Mouse (Mus musculus) MEL (cell line): ENCODE results near the gene Ccdc171. TPM values are rescaled to one million over a fixed set of nuclear protein-coding genes. Genes with fewer than 3 reads are reported as not detected.
A peak's percentile ranks its signal among the peaks of the same experiment; 100 is the strongest.

Experiments
- DNase-seq: peaks from one replicate; pipeline ENCODE4 v3.0.0; 2011; ENCODE audit warnings: low read depth, low spot score
- H3K27ac ChIP-seq: 2 replicates; pipeline ENCODE4 v1.5.1; 2012; ENCODE audit warnings: low read depth, mild to moderate bottlenecking, control low read depth, low read length, moderate library complexity; ENCODE audit not compliant: control insufficient read depth
- H3K27me3 ChIP-seq, 2 experiments: fragments of 150-350 bp in 1 of 2; sonication (generic) in 1 of 2; 2 replicates each; pipeline ENCODE4 v1.6.1; 2012; ENCODE audit warnings: low read length in 2 of 2, mild to moderate bottlenecking in 2 of 2, improper control_type of control experiment in 1 of 2, moderate library complexity in 1 of 2; ENCODE audit not compliant: insufficient read depth in 2 of 2, control insufficient read depth in 1 of 2
- H3K36me3 ChIP-seq, 2 experiments: 2 replicates each; pipeline ENCODE4 v1.6.1; 2012 to 2014; ENCODE audit warnings: low read length in 2 of 2, improper control_type of control experiment in 1 of 2, inconsistent platforms in 1 of 2, mild to moderate bottlenecking in 1 of 2; ENCODE audit not compliant: insufficient read depth in 2 of 2, control insufficient read depth in 1 of 2
- H3K4me1 ChIP-seq, 2 experiments: fragments of 150-350 bp in 1 of 2; sonication (generic) in 1 of 2; 2 replicates each; pipeline ENCODE4 v1.6.1; 2012; ENCODE audit warnings: low read length in 2 of 2, improper control_type of control experiment in 1 of 2, mild to moderate bottlenecking in 1 of 2; ENCODE audit not compliant: insufficient read depth in 2 of 2, control insufficient read depth in 1 of 2
- H3K4me3 ChIP-seq, 2 experiments: fragments of 150-350 bp in 1 of 2; sonication (generic) in 1 of 2; 2 replicates each; pipeline ENCODE4 v1.5.1; 2012; ENCODE audit warnings: low read depth in 2 of 2, low read length in 2 of 2, mild to moderate bottlenecking in 2 of 2, moderate library complexity in 2 of 2, control low read depth in 1 of 2, improper control_type of control experiment in 1 of 2; ENCODE audit not compliant: control insufficient read depth in 1 of 2, insufficient read depth in 1 of 2
- H3K79me2 ChIP-seq: 2 replicates; pipeline ENCODE4 v1.6.1; 2012; ENCODE audit warnings: mild to moderate bottlenecking, low read length, moderate library complexity; ENCODE audit not compliant: control insufficient read depth, poor library complexity, insufficient read depth
- H3K9ac ChIP-seq: 2 replicates; pipeline ENCODE4 v1.6.1; 2012; ENCODE audit warnings: low read depth, mild to moderate bottlenecking, control low read depth, low read length, moderate library complexity; ENCODE audit not compliant: control insufficient read depth, poor library complexity, severe bottlenecking
- H3K9me3 ChIP-seq: fragments of 150-350 bp; sonication (generic); replicated peaks from 2 replicates; pipeline ENCODE4 v1.6.1; 2012; ENCODE audit warnings: mild to moderate bottlenecking, low read length, improper control_type of control experiment, moderate library complexity; ENCODE audit not compliant: insufficient read depth
- CHD1 ChIP-seq: IDR thresholded peaks from 2 replicates; pipeline ENCODE4 v1.6.1; 2012; ENCODE audit warnings: low read depth, mild to moderate bottlenecking, inconsistent platforms, low read length, improper control_type of control experiment
- E2F4 ChIP-seq: IDR thresholded peaks from 2 replicates; pipeline ENCODE4 v1.6.1; 2011; ENCODE audit warnings: low read depth, low read length, improper control_type of control experiment, borderline replicate concordance
- ELF1 ChIP-seq: IDR thresholded peaks from 2 replicates; pipeline ENCODE4 v1.6.1; 2014; ENCODE audit warnings: low read depth, mild to moderate bottlenecking, inconsistent platforms, low read length, improper control_type of control experiment, moderate library complexity
- EP300 ChIP-seq, 2 experiments: IDR thresholded peaks; 2 replicates each; pipeline ENCODE4 v1.6.1; 2011; ENCODE audit warnings: improper control_type of control experiment in 2 of 2, low read length in 2 of 2, low read depth in 1 of 2, mild to moderate bottlenecking in 1 of 2
- ETS1 ChIP-seq: IDR thresholded peaks from 2 replicates; pipeline ENCODE4 v1.6.1; 2012; ENCODE audit warnings: low read depth, mild to moderate bottlenecking, inconsistent platforms, low read length, improper control_type of control experiment, moderate library complexity
- GATA1 ChIP-seq: IDR thresholded peaks from 2 replicates; pipeline ENCODE4 v1.6.1; 2011; ENCODE audit warnings: low read depth, low read length, improper control_type of control experiment
- MAFK ChIP-seq: IDR thresholded peaks from 2 replicates; pipeline ENCODE4 v1.6.1; 2011; ENCODE audit warnings: low read depth, mild to moderate bottlenecking, low read length, improper control_type of control experiment, borderline replicate concordance
- MAX ChIP-seq: IDR thresholded peaks from 2 replicates; pipeline ENCODE4 v1.6.1; 2011; ENCODE audit warnings: low read length, improper control_type of control experiment
- MYB ChIP-seq: IDR thresholded peaks from 2 replicates; pipeline ENCODE4 v1.6.1; 2011; ENCODE audit warnings: mild to moderate bottlenecking, low read depth, low read length, improper control_type of control experiment
- NELFE ChIP-seq: IDR thresholded peaks from 2 replicates; pipeline ENCODE4 v1.6.1; 2011; ENCODE audit warnings: low read depth, low read length, improper control_type of control experiment
- NRF1 ChIP-seq: IDR thresholded peaks from 2 replicates; pipeline ENCODE4 v1.6.1; 2014; ENCODE audit warnings: low read depth, mild to moderate bottlenecking, inconsistent platforms, low read length, improper control_type of control experiment, moderate library complexity; ENCODE audit not compliant: poor library complexity, insufficient read depth, severe bottlenecking
- RCOR1 ChIP-seq: IDR thresholded peaks from 2 replicates; pipeline ENCODE4 v1.6.1; 2012; ENCODE audit warnings: low read depth, mild to moderate bottlenecking, inconsistent platforms, low read length, improper control_type of control experiment
- SMC3 ChIP-seq: IDR thresholded peaks from 2 replicates; pipeline ENCODE4 v1.6.1; 2011; ENCODE audit warnings: low read depth, low read length, improper control_type of control experiment
- TBP ChIP-seq: IDR thresholded peaks from 2 replicates; pipeline ENCODE4 v1.8.0; 2011; ENCODE audit warnings: low read depth, low read length, improper control_type of control experiment
- USF2 ChIP-seq, 2 experiments: IDR thresholded peaks; 2 replicates each; pipeline ENCODE4 v1.6.1; 2011 to 2012; ENCODE audit warnings: improper control_type of control experiment in 2 of 2, low read length in 2 of 2, borderline replicate concordance in 1 of 2, inconsistent platforms in 1 of 2, low read depth in 1 of 2, mild to moderate bottlenecking in 1 of 2; ENCODE audit not compliant: insufficient read depth in 1 of 2
- ZKSCAN1 ChIP-seq: IDR thresholded peaks from 2 replicates; pipeline ENCODE4 v1.6.1; 2012; ENCODE audit warnings: low read depth, mild to moderate bottlenecking, inconsistent platforms, low read length, improper control_type of control experiment, moderate library complexity
- polyA plus RNA-seq, 2 experiments: library from polyadenylated mRNA; stranded (reverse) in 1 of 2; unstranded in 1 of 2; fragments of >175 nt in 1 of 2; fragments of >200 nt in 1 of 2; gene quantifications; 2 replicates each; pipeline versions ENCODE4 v1.2.1 to v1.2.4; 2012; ENCODE audit warnings: low replicate concordance in 2 of 2, low read depth in 1 of 2; ENCODE audit not compliant: insufficient read length in 2 of 2, insufficient read depth in 1 of 2, missing spikeins in 1 of 2
- total RNA-seq: library from RNA; depleted of rRNA; stranded (reverse); fragments of 300-350 nt; gene quantifications from 2 replicates; pipeline ENCODE4 v1.2.3, GENCODE M21; 2012

Gene Ccdc171
- total and polyA plus RNA-seq, 3 experiments = 1.6 to 1.8 TPM; not detected in 1

GRCm38 (mm10) chr4:83571033-83571432, 45.7 kb downstream of the Ccdc171 start:
- TF ChIP-seq ETS1 (peak; percentile 45; the same call in 1 of the 2 replicates), RCOR1 (no peak), TBP (0 out of 2 replicates have a peak, but pooled peaks have one; percentile 35), EP300 (IDR thresholded peaks at IDR 0.05; ENCODE audit: low read depth in 1 of 2, low read length in 2 of 2) (peak; percentile 49 to 65), ZKSCAN1 (no peak), NELFE (peak; percentile 38), MYB (peak; percentile 29; the same call in 1 of the 2 replicates), USF2 (IDR thresholded peaks at IDR 0.05; ENCODE audit: borderline replicate concordance in 1 of 2, insufficient read depth in 1 of 2, low read depth in 1 of 2, low read length in 2 of 2) (no peak), ELF1 (peak; percentile 81), MAFK (no peak), GATA1 (peak; percentile 21; the same call in 1 of the 2 replicates)
- TF ChIP-seq, all 39 proteins: peak for 7
- H3K27me3 ChIP-seq = no peaks in the 10 kb centered on the region
- H3K4me3 ChIP-seq = peak overlapping the region; percentile 40 to 45; a peak in 3 of 4 replicates
- peaks cover 16 to 18% of the 10 kb centered on the region in 2 experiments for H3K4me1 ChIP-seq
- peak; percentile 70 for DNase-seq
- H3K9ac ChIP-seq = peak overlapping the region; percentile 51
- no peaks in the 10 kb centered on the region for H3K79me2 ChIP-seq
- H3K9me3 ChIP-seq = no peaks in the 10 kb centered on the region
- H3K36me3 ChIP-seq = peaks cover 0 to 21% of the 10 kb centered on the region in 2 experiments; a peak in 2 of 4 replicates
- H3K27ac ChIP-seq = peak overlapping the region; percentile 70

- Histone ChIP-seq H3K79me2 (no peaks in the 10 kb centered on the region), H3K9me3 (no peaks in the 10 kb centered on the region), H3K4me3 (no peak overlapping the region), H3K27ac (no peak overlapping the region), H3K36me3 (peaks cover 0 to 28% of the 10 kb centered on the region in 2 experiments; a peak in 2 of 4 replicates), H3K27me3 (no peaks in the 10 kb centered on the region), H3K4me1 (peaks cover 23% of the 10 kb centered on the region in 2 experiments), H3K9ac (no peak overlapping the region)
- DNase-seq = no peak
- no peak for TF ChIP-seq MAX
- no peak for TF ChIP-seq NRF1
- TF ChIP-seq CHD1 = no peak
- TF ChIP-seq SMC3 = no peak
- TF ChIP-seq E2F4 = no peak
- TF ChIP-seq, all 39 proteins: peak for 0
Observed at GRCm38 (mm10) chr4:83572521-83572920, 47.2 kb downstream of the Ccdc171 start.
